Mouse (Mus musculus) cerebellum, adult 18-20 months (tissue): ENCODE results near the gene Trpm8.

Source experiments
- DNase-seq, 2 experiments: peaks; one replicate each; pipeline ENCODE4 v3.0.0; 2021

The Trpm8 gene

DNA sequence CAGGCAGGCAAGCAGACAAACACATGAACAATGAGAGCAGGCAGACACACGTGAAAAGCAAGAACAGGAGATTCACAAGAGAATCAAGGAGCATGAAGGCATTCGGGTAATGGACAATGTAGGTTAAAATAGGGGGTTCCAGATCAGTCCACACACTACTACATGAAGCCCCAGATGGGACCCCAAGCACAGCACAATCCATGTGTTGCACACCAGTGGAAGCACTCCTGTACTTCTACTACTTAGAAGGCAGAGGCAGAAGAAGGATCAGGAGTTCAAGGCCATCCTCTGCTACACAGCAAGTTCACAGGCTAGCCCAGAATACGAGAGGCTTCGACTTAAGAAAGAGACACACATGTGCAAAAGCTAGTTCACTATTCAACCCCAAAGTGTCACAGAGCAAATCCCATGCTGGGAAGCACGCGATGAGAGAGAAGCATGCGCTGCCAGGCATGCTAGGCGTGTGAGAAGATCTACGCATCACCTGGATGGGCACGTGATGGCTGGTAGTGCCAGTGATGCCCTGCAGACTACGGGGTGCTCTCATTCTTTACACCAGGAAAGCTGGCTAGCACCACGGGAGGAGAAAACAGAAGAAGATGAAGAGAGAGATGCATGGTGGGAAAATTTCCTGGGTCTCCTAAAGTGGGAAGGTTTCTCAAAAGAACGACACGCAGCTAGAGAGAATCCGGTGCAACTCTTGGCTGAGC lies 8.8 kb downstream of the Trpm8 start:
- no peak for DNase-seq

DNA sequence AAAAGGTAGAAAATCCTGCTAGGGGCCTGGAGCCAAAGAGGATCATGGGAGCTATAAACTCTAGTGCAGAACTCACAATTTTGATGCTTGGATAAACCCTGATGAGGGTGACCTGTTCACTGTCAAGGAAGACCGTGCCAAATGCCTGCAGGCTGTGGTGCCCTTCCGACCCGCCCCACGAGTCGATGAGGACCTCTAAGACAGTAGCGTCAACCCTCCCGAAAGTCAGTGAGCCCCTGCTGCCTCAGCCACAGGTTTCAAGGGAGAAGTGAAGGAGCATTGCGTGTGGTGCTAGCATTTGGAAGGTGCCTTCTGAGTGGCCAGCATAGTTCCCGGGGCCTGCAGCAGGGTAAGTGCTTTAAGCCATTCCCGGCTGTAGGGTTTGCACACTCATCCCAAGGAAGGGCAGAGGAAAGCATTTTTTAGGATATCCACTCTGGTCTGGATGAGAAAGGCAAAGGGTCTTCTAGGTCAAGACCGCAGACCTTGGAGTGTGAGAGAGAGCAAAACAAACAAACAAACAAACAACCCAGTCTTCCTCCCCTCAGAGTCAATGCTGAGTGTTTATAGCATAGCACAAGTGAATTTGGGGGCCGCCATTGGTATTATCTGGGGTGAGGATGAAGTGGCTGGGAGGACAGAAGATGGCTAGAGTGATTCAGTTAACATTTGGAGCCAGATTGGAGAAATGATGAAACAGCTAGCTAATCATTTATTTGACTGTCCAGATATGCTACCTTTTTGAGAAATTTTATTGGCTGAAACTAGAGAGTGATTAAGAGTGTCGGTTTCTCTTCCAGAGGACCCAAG lies 9.6 kb downstream of the Trpm8 start:
- DNase-seq, result no peak

GRCm38 (mm10) chr1:88287697-88287980 lies 10.2 kb downstream of the Trpm8 start:
- DNase-seq, result peak in 1 of 2 experiments; percentile 57

DNA sequence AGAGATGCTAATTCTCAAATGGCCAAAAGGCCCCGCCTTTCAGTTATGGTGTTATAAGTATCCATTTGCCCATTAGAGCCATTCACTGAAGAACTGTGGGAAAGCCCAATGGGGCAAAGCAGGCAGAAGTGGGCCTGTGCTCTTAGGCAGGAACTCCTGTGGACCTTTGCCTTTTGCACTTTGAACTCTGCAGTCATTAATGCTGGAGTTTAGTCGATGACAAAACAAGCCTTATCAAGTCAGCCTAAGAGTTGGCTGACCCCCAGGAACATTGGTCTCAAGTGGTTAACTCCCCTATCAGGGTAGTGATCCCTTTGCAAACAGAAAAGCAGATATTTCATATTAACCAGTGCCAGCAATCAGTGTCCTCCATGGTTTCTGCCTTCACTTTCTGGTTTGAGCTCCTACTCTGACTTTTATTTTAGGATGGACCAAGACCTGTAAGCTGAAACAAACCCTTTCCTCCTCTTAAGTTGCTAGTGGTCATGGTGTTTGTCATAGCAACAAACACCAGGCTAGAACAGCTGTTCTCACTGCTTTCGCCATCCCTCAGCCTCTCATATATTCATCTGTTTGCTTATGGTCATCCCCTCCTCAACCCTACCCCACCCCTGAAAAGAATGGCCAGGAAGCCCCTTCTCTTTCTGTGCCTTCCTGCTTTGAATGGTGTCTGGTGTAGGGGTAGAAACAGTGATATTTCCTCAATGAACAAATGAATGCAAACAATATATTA lies 10.8 kb downstream of the Trpm8 start:
- DNase-seq, result no peak

DNA sequence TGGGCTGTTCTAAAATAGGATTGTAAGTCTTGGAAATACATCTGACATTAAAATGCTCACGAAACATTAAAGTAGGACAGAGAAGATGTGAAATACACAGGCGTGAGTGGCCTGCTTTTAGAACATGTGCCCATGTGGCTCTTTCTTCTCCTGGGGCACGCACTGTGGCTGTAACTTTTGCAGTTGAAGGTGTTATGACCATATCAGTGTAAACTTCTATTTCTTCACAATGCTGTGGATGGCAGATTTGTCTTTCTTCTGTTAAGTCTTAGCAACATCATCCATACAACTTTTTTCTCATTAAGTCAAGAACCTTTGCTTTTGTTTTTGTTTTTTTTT lies 11.3 kb downstream of the Trpm8 start:
- no peak for DNase-seq

- no peak for DNase-seq
These were observed 11.7 kb downstream of the Trpm8 start for GRCm38 (mm10) chr1:88289152-88289551.

DNA sequence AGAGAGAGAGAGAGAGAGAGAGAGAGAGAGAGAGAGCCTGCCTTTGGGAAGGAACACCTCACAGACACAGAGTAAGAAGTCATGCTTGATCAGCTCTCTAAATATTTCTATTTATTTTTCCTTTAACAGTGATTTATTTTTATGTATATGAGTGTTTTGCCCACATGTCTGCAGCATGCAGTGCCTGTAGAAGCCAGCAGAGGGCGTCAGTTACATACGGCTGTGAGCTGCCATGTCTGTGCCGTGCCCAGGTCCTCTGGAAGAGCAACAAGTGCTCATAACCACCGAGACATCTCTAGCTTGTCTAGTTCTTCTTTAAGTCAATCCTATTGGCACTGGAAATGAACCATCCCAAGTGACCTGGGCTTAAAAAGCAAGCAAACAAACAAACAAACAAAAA lies 12.5 kb downstream of the Trpm8 start:
- peak in 1 of 2 experiments; percentile 59 for DNase-seq

GRCm38 (mm10) chr1:88290511-88290910 lies 13.1 kb downstream of the Trpm8 start:
- no peak for DNase-seq

DNA sequence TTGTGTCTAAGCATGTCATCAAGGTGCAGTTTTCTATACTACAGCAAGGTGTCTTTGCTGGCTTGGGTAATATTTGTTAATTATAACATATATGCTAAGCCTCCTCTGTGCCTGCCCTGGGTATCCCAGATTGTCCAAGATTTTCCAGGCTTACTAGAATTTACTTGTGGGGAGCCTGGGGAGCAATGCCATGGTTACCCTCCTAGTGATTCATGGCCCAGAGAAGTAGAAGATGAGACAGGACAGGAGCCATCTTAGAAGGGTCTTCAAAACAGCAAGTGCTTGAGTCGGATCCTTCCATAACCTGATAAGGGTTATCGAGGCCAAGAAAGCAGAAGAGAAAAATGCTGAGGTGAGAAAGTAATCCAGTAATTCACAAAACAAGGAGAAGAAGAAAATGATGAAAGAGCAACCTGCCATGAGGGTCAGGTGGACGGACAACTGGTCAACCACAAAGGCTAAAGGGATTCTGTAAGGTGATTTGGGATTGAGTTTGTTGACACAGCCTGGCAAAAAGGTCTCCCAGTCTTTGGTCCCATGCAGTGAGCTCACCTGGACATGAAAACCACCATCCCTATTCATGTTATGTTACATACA lies 14.0 kb downstream of the Trpm8 start:
- DNase-seq, result no peak

DNA sequence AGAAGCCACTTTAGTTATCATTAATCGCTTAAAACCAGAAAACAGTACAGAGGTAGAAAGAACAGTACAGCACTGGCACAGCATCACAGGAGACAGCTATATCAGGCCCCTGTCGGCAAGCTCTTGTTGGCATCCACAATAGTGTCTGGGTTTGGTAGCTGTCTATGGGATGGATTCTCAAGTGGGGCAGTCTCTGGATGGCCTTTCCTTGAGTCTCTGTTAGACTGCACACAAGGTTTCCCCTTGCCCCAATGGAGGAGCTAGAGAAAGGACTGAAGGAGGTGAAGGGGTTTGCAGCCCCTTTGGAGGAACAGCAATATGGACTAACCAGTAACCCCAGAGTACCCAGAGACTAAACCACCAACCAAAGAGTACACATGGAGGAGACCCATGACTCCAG lies 14.6 kb downstream of the Trpm8 start:
- DNase-seq, result no peak

- DNase-seq, result no peak
These were observed 17.2 kb downstream of the Trpm8 start for GRCm38 (mm10) chr1:88294650-88295049.

- no peak for DNase-seq
These were observed 18.9 kb downstream of the Trpm8 start for GRCm38 (mm10) chr1:88296171-88296920.

DNA sequence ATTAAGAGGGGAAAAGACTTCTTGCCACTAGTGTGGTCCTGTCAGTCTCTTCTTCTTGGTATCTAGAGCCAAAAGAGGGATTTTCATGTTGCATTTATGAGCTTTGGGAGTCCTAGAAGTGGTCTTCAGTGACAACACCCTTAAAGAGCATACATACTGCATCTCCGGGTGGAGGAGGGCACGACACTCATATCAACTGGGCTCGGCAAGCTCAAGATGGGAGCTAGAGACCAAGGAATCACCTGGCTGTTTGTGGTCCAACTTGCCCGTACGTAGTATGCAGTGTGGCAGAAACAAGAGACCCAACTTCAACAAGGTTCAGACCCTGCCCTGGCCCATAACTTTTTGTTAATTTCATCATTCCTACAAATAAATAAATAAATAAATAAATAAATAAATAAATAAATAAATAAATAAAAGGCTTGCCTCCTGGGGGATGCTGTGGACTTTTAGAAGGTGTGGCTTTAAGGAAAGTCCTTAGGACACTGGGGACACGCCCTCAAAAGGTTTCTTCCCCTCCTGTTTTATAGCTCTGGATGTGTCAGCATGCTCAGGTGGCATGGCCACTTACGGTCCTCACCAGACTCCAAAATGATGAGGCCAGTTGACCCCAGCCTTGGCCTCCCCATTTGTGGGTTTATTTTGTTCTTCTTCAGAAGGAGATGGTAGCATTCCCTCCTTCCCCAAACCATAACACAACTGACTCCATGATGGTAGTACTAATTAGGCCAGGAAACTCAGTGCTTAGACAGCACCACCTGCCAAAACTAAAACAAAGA lies 20.2 kb downstream of the Trpm8 start:
- DNase-seq, result no peak

- DNase-seq, result no peak
These were observed 21.4 kb downstream of the Trpm8 start for GRCm38 (mm10) chr1:88298686-88299528.

DNA sequence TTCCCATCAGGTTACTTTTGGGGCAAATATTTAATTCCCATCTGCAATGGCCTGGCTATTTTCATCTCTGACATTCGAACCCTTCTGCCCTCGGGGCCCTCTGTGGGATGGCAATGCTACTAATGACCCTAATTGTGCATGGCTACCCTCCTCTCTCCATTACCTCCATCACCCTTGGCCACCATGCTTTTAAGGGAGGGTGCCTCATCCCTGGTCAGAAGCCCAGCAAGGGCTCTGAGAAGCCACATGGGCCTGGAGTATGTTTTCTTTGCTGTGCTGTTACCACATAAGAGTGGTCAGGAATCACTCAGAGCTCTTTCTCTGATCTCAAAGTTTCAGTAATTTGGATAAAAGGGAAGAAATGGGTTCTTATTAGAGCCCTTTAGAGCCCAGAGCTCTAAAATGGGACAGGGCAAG lies 22.1 kb downstream of the Trpm8 start:
- DNase-seq, result no peak

DNA sequence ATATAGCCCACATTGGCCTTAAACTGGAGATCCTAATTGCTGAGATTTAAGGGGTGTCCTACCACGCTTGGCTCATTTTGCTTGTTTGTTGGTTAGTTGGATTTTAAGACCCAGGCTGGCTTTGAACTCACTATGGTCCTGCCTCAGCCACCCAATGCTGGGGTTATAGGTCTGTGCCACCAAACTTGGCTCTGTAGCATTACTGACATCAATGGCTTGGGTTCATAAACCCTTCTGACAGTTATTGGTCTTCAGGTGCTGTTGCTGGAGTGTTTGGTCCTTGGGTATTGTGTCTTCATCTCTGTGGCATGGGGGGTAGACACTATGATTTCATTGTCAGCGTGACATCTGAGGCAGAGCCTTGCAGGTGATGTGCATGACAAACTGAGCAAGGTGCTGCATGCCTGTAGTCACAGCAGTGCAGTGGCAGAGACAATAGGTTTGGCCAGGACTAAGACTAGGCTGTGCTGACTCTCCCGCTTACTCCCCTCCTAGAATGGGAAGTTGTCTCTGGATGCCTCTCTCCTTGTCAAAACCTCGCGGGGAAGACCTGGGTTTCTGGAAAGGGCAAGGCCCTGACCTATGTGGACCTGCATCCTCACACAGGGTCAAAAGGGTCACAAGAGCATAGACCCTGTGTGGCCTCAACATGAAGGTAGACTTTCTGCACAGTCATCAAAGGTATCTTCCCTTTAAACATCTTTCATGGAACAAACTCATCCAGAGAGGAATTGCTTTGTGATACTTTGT lies 23.0 kb downstream of the Trpm8 start:
- DNase-seq, result no peak

GRCm38 (mm10) chr1:88301121-88302014 lies 23.9 kb downstream of the Trpm8 start:
- DNase-seq, result no peak

DNA sequence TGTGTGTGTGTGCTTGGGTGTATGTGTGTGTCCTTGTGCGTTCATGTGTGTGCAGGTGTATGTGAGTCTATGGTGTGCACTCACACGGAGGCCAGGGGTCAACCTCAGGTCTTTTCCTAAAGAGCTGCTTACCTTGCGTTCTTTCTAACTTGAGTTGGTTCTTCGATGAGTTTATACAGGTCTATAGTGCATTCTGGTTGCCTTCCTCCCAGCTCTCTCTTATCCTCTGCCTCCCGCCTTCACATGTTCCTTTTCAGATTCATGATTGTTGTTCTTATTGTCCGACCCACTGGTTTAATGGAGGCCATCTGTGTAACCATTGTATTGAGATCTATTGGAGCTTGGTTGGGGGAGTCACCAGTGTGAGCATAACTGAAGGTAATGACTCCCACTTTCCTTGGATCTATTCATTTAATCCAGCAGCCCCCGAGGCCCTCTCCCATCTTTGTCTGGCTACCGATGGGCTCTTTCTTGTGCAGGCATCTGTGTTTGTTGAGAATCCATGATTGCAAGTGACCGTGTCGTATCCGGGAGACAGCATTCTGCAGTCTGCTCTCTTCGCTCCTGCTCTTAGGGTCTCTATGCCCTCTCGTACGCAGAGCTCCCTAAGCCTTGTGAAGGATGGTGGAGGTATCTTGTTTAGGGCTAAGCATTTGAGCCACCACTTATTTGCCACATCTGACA lies 24.7 kb downstream of the Trpm8 start:
- no peak for DNase-seq

DNA sequence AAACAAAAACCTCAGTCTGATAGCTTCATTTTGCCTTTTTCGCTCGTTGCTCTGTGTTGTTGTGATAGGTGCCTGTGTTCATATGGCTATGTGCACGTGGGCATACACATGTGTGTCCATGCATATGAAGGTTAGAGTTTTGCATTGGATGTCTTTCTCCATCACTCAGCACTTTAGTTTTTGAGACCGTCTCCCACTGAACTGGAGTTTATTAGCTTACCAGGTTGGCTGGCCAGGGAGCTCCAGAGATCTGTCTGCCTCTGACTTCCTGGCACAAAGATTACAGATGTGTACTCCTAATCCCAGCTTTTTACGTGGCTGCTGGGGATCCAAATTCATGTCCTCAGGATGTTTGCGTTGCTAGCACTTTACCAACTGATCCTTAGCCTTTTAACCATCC lies 26.3 kb downstream of the Trpm8 start:
- DNase-seq, result no peak
